Mouse (Mus musculus): Measurements from ENCODE around the gene Ank3. TPM values are rescaled to one million over a fixed set of nuclear protein-coding genes. Genes with fewer than 3 reads are reported as not detected.

Ank3 gene
- total RNA-seq, 2 experiments from 2014 or later, result 84.5 to 114 TPM

DNA sequence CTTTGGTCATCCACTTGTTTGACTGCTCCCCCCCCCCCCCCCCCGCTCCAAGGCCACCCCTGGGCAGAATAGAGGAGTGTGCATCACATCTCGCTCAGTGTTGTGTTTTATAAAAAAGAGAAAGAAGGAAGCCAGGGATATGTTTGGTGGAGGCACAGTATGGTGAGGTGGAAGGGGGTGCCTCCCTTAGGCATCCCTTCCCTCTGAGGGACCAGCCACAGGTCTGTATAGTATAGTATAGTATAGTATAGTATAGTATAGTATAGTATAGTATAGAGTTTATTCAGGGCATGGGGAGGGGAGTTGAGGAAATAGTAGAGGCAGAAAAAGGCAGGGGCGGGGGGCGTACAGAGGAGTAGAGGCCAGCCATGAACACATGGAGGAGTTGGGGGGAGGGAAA, 164.4 kb downstream of the Ank3 start:
- intact Hi-C loops (cut with DNase I), result no loop called here
- no peak for DNase-seq

DNA sequence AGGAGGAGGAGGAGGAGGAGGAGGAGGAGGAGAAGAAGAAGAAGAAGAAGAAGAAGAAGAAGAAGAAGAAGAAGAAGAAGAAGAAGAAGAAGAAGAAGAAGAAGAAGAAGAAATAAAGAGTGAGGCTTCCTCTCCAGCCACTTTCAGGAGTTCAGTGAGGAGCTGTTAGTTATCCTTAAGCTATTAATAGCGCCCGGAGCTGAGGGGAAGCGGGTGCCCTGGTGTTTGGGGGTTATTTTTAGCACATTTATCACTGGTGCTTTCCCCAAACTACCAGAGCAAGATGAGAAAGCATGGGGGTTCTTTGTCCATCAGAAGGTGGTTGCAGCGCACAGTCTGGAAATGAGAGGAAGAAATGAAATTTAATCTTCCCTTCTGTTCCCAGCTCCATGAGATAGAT, 166.5 kb downstream of the Ank3 start:
- intact Hi-C loops (cut with DNase I), result no loop called here
- no peak for DNase-seq

DNA sequence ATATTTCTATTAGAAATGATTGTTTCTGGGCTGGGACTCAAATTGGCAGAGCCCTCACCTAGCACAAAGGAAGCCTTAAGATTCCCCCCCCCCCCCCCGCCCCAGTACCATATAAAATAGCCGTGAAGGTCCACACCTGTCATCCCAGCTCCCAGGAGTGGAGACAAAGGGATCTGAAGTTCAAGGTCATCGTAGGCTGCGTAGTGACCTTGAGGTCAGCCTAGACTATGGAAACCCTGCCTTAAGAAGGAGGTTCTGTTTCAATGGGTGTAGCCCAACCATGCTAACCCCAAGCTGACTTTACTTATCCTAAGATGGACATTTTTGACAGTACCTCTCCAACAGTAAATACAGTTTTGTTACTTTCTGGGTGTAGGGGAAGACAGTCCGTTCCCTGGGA, 170.4 kb downstream of the Ank3 start:
- DNase-seq, result no peak
- intact Hi-C loops (cut with DNase I), result no loop called here

DNA sequence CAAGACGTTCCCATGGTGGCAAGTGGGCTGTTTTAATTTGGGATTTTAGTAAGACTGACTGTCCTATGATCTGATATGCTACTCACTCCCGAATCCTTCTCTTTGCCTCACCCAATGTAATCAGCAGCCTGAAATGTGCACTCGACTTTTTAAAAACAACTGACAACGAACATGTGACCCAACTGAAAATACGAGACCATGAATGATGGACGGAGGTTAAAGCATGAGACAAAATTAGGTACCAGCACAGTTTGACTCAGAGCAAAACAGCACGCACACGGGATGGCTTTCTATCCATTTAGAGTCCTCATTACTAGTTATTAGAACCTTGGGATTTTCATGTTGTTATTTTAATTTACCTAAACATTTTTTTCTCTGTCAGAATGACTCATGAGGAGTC, 171.2 kb downstream of the Ank3 start:
- DNase-seq, result no peak
- intact Hi-C loops (cut with DNase I), result no loop called here

DNA sequence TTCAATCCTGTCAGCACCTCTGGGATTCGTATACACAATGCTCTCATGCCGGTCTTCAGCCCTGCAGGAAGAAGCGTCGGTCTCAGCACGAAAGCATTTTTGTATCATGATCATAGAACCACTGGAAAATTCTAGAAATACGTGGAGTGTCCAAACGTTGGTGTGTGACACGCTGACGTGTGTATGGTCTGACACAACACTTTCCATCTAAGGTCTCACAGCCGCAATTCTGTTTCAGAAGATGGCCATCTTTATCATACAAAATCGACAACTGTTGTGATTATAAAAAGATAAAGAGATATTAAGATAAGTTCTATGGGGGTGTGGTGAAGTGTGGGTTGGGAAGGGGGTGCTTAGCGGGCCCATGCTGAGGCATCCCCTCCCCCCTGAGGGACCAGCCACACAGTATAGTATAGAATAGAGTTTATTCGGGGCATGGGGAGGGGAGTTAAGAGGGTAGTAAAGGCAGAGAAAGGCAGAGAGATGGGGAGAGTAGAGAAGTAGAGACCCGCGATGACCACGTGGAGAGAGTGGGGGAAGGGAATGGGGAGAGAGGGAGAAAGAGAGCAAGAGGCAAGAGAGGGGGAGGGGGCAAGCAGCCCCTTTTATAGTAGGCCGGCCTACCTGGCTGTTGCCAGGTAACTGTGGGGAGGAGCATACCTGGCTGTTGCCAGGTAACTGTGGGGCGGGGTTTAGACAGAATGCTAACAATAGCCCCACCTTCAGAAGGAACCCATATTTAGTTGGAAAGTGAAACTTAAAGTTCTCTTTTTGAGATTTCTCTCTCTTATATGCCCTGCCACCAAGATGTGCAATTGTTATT, 172.1 kb downstream of the Ank3 start:
- DNase-seq, result no peak
- intact Hi-C loops (cut with DNase I), result no loop called here

DNA sequence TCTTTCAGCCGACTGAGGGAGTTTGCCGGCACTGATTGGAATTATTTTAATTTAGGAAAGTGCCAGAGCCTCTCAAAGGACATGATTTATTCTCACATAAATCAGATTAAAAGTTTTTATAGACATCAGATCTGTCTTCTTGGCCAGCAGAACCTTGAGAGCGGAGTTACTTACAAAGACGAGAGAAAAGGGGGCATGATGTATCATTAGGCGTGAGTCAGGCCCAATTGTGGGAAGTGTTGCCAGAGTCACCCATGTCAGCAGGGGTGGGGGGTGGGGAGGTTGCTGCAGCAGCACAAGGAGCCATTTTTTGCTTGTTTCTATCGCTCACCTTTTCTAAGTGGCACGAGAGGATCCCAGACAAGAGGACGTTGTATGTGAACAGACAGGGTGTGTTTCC, 172.8 kb downstream of the Ank3 start:
- DNase-seq, result no peak
- intact Hi-C loops (cut with DNase I), result no loop called here

DNA sequence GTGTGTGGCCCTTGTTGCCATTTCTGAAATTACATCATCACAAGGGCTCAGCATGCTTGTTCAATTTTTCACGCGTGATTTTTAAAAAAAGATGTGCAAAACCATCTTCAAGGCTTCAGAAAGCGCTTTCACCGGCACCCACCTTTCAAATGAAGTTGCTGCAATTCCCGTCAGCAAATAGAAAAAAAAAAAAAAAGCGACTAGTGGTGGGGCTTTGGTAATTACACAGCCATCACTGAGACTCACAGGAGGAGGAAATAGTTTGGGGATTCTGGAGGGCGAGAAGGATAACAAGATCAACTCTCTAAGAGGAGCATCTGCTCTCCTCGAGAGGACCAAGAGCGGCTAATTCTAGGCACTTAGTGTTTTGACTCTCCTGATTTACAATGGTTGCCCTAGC, 173.4 kb downstream of the Ank3 start:
- intact Hi-C loops (cut with DNase I), result no loop called here
- DNase-seq, result no peak

DNA sequence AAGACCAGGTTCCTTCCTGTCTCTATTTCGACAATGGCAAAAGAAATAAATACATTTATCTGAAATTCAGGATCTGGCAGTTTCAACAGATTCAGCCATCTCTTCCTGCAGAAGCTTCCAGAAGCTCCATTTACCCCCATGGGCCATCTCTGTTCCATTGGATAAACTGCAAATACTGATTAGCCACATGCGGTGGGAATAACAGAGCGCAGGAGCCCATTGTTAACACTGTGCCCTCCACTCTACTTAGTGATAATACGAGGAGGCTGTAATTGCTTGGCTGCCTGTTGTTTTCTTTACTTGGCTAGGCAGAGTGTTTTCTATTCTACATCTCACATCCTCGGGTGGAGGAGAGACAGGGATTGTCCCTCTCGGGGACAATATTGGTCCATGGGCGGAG, 174.5 kb downstream of the Ank3 start:
- DNase-seq, result no peak
- intact Hi-C loops (cut with DNase I), result no loop called here

DNA sequence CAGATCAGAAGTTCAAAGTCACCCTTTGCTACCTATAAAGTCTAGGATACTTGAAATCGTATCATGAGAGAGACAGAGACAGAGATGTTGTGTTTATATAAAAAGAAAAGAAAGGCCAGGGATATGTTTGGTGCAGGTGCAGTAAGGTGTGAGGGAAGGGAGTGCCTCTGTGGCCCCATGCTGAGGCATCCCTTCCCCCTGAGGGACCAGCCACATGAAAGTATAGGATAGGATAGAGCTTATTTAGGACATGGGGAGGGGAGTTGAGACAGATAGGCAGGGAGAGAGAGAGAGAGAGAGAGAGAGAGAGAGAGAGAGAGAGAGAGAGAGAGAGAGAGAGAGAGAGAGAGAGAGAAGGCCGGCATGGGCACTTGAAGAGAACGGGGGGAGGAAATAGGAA, 175.2 kb downstream of the Ank3 start:
- DNase-seq, result no peak
- intact Hi-C loops (cut with DNase I), result no loop called here

DNA sequence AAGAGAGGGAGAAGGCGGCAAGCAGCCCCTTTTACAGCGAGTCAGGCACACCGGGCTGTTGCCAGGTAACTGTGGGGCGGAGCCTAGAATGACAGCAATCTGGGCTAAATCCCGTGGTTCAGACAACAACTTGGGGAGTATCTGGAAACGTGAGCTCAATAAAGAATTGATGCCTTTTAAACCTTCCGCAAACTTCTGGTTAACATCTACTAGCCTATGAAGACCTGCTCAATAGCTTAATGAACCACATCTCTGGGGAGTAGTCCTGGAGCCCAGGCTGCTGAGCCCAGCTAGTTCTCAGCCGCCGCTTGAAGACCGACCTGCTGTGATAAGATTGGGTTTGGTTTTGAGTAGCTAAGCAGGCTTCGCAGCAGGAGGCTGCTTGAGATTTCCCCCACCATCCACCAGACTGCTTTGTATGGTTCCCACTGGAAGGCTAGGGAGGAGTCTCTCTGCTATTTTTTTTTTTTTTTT, 175.7 kb downstream of the Ank3 start:
- DNase-seq, result no peak
- intact Hi-C loops (cut with DNase I), result no loop called here

DNA sequence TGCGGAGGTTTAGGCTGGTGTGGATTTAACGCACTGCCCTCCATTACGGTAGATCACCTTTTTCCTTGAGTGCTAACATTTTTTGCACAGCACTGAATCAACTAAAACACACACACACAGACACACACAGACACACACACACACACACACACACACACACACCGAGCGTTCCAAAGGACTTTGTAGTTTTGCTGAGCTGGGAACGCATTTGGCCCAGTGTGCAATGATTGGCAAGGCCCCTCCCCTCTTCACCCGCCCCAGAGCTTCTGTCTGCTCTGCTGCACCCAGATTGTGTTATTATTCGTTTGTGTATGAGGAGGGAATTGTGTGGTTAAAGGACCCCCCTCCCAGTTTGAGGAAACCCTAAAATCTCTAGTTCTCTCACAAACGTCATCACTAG, 176.3 kb downstream of the Ank3 start:
- intact Hi-C loops (cut with DNase I), result no loop called here
- DNase-seq, result no peak

DNA sequence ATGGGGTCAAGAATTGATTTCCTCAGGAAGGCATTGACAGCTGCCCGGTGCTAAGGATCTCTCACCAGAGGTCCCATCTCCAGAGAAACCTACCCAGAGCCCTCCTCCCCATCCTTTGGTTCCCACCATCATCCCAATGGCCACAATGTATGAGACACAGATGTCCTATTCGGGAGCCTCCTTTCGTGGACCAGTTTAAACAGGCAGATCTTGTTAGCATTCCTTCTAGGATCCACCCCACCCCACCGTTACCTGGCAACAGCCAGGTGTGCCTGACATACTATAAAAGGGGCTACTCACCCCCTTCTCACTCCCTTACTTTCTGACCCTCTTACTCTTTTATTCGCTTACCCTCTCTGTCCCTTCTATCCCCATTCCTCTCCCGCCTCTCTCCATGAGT, 176.9 kb downstream of the Ank3 start:
- intact Hi-C loops (cut with DNase I), result no loop called here

DNA sequence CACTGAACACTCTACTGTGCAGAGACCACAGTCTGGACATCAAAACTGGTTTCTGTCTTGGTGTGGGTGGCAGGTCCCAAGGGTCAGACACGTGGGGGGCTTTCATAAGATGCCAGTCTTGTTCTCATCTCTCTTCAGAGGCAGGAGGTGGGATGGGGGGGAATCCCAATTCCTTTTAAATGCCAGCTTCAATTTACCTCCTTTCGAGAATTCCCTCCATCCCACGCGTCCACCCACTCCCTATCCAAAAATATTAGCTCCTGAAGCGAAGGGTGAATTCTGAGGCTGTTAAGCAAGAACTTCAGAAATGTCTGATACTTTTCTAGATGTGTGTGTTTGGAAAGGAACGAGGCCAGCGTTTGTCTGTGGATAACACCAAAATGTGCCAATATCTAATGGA, 177.7 kb downstream of the Ank3 start:
- no peak for DNase-seq

More for the DNA sequence above, 176.9 kb downstream of the Ank3 start:
- DNase-seq, result no peak

DNA sequence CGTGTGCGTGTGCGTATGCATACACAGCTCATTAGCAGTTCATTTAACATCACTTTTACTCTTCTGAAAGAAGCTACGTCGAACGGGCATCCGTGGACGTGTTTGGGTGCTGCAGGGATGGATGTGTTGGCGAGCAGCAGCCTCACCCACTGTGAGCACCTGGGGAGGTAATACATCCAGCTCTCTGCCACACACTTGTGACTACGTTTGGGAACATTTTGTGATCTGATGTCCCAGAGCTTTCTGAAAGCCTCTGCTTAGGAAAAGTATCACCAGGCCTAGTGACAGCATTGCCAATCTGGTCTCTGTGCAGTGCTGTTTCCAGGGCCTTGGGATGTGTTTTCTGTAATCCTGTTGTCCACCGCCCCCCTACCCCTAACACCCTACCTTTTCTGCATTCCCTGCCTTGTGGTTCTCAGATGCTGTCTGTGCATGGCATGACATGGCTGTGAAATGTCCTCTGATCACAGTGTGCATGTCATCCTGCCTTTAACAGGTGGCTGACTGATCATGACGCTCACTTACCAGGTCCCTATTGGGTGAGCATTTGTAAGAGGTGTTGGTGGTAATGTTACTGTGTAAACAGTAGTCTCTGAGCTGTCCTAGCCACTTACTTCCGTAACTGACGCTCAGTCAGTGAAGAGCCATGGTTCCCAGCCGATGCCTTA, 178.6 kb downstream of the Ank3 start:
- intact Hi-C loops (cut with DNase I), result no loop called here
- DNase-seq, result no peak

More for the DNA sequence above, 177.7 kb downstream of the Ank3 start:
- intact Hi-C loops (cut with DNase I), result no loop called here

DNA sequence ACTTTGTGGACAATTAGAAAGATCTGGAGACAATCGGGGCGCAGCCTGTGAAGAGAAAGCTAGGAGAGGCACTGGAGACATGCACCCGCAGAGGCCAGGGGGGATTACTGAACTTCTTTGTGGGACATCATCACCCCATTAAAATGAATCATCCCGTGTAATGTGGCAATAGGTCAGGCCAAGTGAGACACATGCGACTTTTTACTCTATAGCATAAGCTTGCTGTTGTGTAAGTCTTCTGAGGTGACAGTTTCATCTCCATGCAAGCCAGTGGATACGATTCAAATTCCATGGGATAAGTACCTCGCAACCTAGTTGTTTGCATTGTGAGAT, 179.1 kb downstream of the Ank3 start:
- intact Hi-C loops (cut with DNase I), result no loop called here
- no peak for DNase-seq

DNA sequence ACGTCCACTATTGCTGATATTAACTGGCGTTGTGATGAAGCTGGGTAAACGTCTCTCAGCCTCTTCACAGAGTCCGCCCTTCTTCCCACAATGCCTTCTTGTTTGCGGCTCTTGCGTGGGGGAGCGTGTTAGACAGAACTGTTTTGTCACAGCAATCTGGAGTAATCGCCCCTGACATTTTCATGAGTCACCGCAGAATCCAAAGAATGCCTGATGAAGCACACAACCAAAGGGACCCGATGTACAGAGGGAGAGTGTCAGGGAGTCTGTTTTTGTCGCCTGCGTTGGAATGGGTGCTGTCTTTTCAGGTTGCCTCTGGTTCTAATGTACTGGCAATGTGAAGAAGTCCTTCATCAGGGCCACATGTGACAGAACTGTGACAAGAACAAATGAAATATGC, 181.0 kb downstream of the Ank3 start:
- intact Hi-C loops (cut with DNase I), result no loop called here
- no peak for DNase-seq

DNA sequence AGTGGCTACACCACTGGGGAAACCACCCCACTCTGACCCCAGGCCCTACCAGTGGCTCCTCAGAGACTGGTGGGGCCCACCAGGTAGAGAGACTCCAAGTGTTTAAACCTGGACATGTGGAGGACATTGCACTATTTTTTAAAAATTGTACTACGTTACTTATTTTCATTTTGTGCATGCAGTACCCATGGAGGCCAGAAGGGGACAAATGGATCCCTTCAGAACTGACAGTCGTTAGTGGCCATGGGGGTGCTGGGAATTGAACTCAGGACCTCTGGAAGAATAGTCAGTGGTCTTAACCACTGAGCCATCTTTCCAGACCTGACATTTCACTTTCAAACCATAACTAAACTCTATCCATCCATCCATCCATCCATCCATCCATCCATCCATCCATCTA, 183.0 kb downstream of the Ank3 start:
- intact Hi-C loops (cut with DNase I), result no loop called here
- DNase-seq, result no peak

DNA sequence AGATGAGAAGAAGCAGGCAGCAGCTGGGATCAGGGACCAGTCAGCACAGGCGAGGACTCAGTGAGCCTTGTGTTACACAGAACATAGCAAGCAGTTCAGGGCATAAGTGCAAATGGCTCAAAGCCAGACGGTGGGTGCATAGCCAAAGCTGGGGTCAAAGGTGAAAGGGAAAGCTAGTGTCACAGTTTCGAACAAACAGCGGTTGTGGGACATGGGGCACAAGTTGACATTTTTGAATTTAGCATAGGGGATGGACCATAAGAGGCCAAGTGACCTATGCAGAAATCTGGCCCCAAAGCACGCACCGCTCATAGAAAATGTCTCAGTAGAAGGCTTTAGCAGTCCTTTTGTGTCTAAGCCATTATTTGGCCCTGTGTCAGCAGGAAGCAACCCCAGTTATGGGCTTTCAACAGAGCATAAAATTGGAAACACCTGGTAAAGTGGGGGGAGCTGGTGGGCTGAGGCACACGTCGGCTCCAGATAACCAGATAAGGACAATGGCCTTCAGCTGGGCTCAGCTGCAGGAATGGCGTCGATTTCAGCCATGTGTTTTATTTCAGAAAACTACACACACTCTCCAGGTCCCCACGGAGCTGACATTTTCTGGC, 185.4 kb downstream of the Ank3 start:
- intact Hi-C loops (cut with DNase I), result no loop called here
- no peak for DNase-seq

DNA sequence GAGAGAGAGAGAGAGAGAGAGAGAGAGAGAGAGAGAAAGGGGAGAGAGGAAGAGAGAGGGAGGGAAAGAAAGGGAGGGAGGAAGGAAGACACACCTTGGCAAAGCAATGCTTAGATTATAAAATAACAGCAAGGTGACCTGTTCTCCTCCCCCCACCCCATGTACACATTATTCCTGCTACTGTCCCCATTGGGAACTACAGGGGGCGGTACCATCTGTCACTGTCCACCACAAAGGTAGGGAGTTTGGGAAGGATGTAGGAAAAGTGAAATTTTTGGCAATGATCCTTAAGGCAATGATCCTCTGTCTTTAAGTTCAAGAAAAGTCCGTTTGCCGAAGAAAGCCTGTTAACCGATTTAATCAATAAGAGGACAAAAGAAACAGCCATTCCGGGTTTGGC, 186.0 kb downstream of the Ank3 start:
- intact Hi-C loops (cut with DNase I), result no loop called here
- DNase-seq, result no peak

DNA sequence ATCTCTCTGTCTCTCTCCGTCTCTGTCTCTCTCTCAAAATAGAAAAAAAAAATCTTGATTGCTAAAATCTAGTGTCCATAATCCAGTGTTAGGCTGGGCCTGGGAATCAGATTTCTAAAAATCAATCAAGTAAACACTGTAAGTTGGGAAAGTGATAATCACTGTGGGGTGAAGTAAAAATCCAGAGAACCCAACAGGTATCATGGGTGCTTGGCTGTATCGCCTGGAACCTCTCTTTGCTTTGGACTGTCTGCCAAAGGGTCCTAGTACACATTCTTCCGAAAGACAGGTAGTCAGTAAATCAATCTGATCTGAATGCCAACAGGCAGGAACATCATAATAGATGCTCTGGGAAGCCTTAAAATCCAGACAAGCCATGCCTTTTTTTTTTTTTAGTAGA, 186.7 kb downstream of the Ank3 start:
- intact Hi-C loops (cut with DNase I), result no loop called here
- no peak for DNase-seq

DNA sequence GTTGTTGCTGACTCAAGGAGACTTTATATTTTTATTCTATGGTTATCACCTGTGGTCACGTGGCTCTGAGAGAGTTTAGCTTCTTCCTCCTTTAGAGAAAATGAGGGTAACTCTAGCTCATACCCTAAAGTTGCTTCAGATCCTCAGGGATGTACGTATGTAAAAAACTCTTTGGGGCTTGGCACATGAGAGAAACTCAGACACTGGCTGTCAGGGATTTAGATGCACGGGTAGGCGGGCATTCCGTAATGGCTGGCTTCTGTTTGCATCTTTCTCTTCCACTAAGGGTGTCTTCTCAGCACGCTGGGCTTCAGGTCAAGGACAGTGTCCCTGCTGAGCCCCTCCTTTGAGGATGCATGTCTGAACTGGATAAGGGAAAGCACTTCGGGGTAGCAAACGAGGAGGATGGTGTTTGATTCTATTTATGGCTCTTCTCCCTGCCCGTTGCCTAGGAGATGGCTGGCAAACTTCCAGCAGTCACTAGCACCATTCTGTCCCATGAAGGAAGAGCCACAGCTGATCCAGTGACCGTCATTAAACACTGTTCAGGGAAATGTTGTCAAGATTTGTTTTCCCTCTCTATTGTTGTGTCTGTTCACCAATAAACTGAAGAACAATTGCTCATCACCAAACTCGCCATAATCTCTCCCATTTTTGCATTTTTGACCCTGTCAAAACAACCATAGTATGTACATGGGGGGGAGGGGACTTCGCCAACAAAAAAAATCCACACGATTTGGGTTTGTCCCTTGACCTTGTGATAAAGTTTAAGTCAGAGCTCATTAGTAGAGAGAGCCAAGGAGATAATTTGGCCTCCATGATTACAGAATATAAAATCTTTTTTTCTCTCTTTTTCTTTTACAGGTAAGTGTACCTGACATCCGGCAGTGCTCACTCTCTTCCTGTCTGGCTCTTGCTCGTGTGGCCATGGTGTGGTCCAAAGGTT, 195.9 kb downstream of the Ank3 start:
- intact Hi-C loops (cut with DNase I), result no loop called here
- peak; percentile 49 to 59 for DNase-seq
